Mouse (Mus musculus): ENCODE data around the gene Gm20481.
"Not testable (repeated sequence)": the region's sequence is repeated elsewhere in the genome, so short reads cannot be mapped to it uniquely, and the experiment has no call there.

The Gm20481 gene

GRCm38 (mm10) chr17:34969822-34970221 is at the start of gene Gm20481:
Gene Gm20481, plus strand, starts transcription at chr17:34969912.
- in situ Hi-C loops (cut with MboI, MseI): not testable (repeated sequence)

GRCm38 (mm10) chr17:34922939-34923338 is 46.8 kb upstream of the Gm20481 start:
- in situ Hi-C loops (cut with MboI, MseI): no loop called here

- in situ Hi-C loops (cut with MboI, MseI): no loop called here
Measured at GRCm38 (mm10) chr17:34924258-34924657, 45.5 kb upstream of the Gm20481 start.

- in situ Hi-C loops (cut with MboI, MseI): no loop called here
Measured at GRCm38 (mm10) chr17:34927306-34928019, 42.2 kb upstream of the Gm20481 start.

GRCm38 (mm10) chr17:34928841-34929240 is 40.9 kb upstream of the Gm20481 start:
- in situ Hi-C loops (cut with MboI, MseI): no loop called here

- in situ Hi-C loops (cut with MboI, MseI): no loop called here
Measured at GRCm38 (mm10) chr17:34931061-34931734, 38.5 kb upstream of the Gm20481 start, which contains the start of gene Neu1. Gene Neu1, plus strand, starts transcription at chr17:34931253.

GRCm38 (mm10) chr17:34931735-34932098 is 38.0 kb upstream of the Gm20481 start:
- in situ Hi-C loops (cut with MboI, MseI): no loop called here

GRCm38 (mm10) chr17:34932287-34932686 is 37.4 kb upstream of the Gm20481 start:
- in situ Hi-C loops (cut with MboI, MseI): no loop called here

GRCm38 (mm10) chr17:34934031-34934430 is 35.7 kb upstream of the Gm20481 start:
- in situ Hi-C loops (cut with MboI, MseI): no loop called here

GRCm38 (mm10) chr17:34934830-34935229 is 34.9 kb upstream of the Gm20481 start:
- in situ Hi-C loops (cut with MboI, MseI): loop anchor here (5.0 kb wide), 1 partner anchor 33 kb away; no protein-coding TSS in a partner anchor

GRCm38 (mm10) chr17:34937960-34938505 is 31.7 kb upstream of the Gm20481 start:
- in situ Hi-C loops (cut with MboI, MseI): loop anchor here (5.0 kb wide), 1 partner anchor 36 kb away; no protein-coding TSS in a partner anchor

GRCm38 (mm10) chr17:34941344-34942041 is 28.2 kb upstream of the Gm20481 start:
- in situ Hi-C loops (cut with MboI, MseI): no loop called here

- in situ Hi-C loops (cut with MboI, MseI): no loop called here
Measured at GRCm38 (mm10) chr17:34943128-34943815, 26.4 kb upstream of the Gm20481 start.

- in situ Hi-C loops (cut with MboI, MseI): no loop called here
Measured at GRCm38 (mm10) chr17:34944362-34944761, 25.4 kb upstream of the Gm20481 start.

GRCm38 (mm10) chr17:34946486-34947140 is 23.1 kb upstream of the Gm20481 start:
- in situ Hi-C loops (cut with MboI, MseI): no loop called here

- in situ Hi-C loops (cut with MboI, MseI): no loop called here
Measured at GRCm38 (mm10) chr17:34947606-34948005, 22.1 kb upstream of the Gm20481 start.

- in situ Hi-C loops (cut with MboI, MseI): not testable (repeated sequence)
Measured at GRCm38 (mm10) chr17:34948721-34949552, 20.8 kb upstream of the Gm20481 start.

GRCm38 (mm10) chr17:34949553-34949969 is 20.2 kb upstream of the Gm20481 start:
- in situ Hi-C loops (cut with MboI, MseI): no loop called here

- in situ Hi-C loops (cut with MboI, MseI): no loop called here
Measured at GRCm38 (mm10) chr17:34950514-34951455, 18.9 kb upstream of the Gm20481 start.
